Mouse (Mus musculus): ENCODE data around the gene Lrrn2. TPM values are rescaled to one million over a fixed set of nuclear protein-coding genes. Genes with fewer than 3 reads are reported as not detected.

Gene Lrrn2
- 95.3 and 117 TPM in 2 replicates for polyA plus RNA-seq (2021; fragmentation: Nextera tagmentation)
- long read RNA-seq, experiment 1, transcript Lrrn2-201 (2 exons, 3,428 nt) = major isoform, 91 of 149 reads
- long read RNA-seq, experiment 1, partial matches to known transcripts = 53 of 149 reads
- long read RNA-seq, experiment 1, other reads (novel, unspliced or antisense) = 2 of 149 reads
- long read RNA-seq, experiment 2, transcript Lrrn2-202 (2 exons, 658 nt) = minor isoform, 8 of 645 reads
- long read RNA-seq, experiment 2, transcript Lrrn2-201 (2 exons, 3,428 nt) = major isoform, 528 of 645 reads
- long read RNA-seq, experiment 2, partial matches to known transcripts = 99 of 645 reads
- long read RNA-seq, experiment 2, other reads (novel, unspliced or antisense) = 10 of 645 reads

GRCm38 (mm10) chr1:132880161-132881005 lies at the start of gene Lrrn2:
Gene Lrrn2, plus strand, starts transcription at chr1:132880273.

Small RNAs within 50 kb of the gene (microRNA-seq; reads per million reads assigned to microRNA genes)
- not detected for gene Gm44300

Other genes starting within 250 kb of the Lrrn2 start
- gene Nfasc, start 138.5 kb upstream of the Lrrn2 start, polyA plus RNA-seq (2021; fragmentation: Nextera tagmentation) = 25.1 and 25.5 TPM in 2 replicates
- 19.1 and 22.9 TPM in 2 replicates for gene Mdm4, start 150.3 kb downstream of the Lrrn2 start, polyA plus RNA-seq (2021; fragmentation: Nextera tagmentation)
- gene Pik3c2b, start 165.4 kb downstream of the Lrrn2 start, polyA plus RNA-seq (2021; fragmentation: Nextera tagmentation) = 2.6 and 3.5 TPM in 2 replicates

Measured in layer of hippocampus, adult 6 months (tissue).